Mouse (Mus musculus): ENCODE results near the gene Notum.

The Notum gene

DNA sequence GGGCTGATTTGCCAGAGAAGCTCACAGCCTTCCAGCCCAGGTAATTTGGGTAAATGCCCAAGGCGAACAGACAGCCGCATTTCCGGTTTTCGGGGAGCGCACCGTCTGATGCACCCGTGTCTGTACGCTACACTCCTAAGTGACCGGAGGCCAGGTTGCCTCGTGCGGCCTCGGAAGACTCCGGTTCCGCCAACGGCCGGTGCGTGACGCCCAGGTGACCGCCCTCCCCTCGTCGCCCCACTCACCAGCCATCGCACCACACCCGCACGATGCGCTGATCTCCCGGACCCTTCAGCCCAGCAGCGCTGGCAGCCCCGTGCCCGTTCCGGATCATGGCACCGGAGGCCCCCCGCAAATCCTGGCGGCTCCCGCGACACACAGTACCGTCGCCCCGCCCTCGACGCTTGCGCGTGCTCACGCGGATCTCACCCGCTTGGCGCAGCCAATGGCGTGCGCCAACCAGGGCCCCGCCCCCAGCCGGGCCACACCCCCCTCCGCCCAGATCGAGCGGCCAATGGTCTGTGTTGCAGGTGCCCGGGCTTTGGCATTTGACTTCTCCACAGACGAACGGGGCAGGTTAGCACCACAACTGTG, 43.4 kb downstream of the Notum start, which contains the start of gene Pcyt2:
Gene Pcyt2 (minus strand): TSS at position 418 of the 594 bp plus-strand sequence.
- DNase-seq (ENCODE audit: low spot score in 2 of 2) = peak; percentile 88 to 91

DNA sequence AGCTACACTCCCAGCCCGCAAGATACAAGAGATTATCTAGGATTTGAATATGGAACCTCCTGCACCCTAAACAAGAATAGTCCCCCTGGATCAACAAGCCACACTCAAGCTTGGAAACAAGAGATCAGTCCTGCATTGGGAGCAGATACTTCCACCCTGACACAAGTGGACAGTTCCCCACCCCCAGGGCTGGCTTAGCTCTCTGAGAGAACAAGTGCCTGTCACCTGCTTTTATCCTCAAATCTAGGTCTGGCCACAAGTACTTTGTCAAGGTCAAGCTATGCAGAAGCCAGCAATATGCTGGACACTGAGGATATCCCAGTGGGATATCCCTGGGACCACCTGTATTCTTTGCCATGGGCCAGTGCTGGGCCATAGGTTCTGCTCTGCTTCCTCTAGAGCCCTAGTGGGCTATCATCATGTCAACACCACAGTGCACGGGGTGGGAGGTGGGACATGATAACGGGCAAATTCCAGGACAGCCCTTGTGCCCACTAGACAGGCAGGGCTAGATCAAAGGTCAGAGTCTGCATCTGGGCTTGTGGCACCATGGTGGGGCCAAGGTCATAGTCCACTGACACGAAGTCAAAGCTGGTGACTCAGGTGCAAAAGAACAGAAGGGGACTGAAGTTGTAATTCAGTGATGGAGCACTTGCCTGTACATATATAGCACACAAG, 44.2 kb downstream of the Notum start:
- DNase-seq (ENCODE audit: low spot score in 2 of 2) = no peak

- no peak for DNase-seq (ENCODE audit: low spot score in 2 of 2)
Measured at GRCm38 (mm10) chr11:120615606-120616203, 45.3 kb downstream of the Notum start.

DNA sequence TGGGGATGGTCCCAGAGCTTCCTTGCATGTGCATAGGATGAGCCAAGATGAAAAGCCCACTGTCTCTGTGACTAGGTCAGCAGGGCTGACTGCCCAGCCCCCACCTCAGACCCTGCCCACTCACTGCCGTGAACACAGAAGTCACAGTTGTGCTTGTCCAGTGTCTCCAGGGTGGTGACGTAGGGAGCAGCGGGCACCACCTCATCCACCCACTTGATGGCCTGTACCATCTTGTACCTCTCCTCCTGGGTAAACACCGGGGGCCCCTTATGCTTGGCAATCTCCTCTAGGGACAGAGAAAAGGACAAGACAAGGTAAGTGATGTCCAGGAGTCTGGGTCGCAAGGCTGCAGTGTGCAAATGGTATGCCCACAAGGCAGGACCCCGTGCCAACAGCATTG, 45.8 kb downstream of the Notum start:
- DNase-seq (ENCODE audit: low spot score in 2 of 2) = no peak

DNA sequence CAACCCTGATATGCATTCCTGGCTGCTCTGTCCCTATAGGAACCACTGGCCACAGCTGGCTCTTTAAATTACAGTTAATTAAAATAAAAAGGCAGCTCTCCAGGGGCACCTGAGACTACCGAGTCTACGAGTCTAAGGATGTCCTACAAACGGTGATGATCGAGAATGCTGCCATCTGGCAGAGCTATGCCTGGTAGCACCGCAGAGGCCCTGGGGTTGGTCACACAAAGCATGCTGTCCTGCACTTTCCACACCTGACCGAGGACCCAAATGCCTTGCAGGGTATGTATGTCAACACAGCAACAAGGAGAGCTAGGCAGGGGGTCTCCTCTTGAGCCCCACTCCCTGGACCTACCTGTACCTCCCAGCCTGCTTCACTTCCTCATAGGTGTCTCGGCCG, 47.0 kb downstream of the Notum start:
- DNase-seq (ENCODE audit: low spot score in 2 of 2) = no peak

DNA sequence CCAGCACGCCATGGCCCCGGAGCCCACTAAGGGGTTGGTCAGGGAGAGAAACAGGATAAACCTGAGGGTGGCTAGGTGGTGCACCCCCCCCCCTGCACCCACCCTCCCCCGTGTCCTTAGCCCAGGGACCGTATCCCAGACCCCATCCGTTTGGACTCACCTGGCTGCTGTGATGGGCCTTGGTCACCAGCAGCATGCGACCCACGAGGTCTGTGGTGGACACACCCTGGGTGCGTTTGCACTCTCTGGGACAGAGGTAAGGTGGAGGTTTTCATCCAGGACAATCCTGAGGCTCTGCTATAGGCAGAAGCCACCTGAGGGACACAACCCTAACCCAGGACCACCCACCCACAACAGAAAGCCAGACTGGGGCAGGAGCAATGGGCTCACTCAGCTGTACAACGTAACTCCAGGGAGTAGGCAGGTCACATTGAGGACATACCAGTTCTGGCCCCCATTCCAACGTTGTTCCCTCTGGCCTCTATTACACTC, 47.4 kb downstream of the Notum start:
- no peak for DNase-seq (ENCODE audit: low spot score in 2 of 2)

- peak in 1 of 2 experiments; percentile 68 for DNase-seq (ENCODE audit: low spot score in 2 of 2)
Measured at GRCm38 (mm10) chr11:120612763-120613162, 48.2 kb downstream of the Notum start.

GRCm38 (mm10) chr11:120610477-120611046, 50.4 kb downstream of the Notum start:
- DNase-seq (ENCODE audit: low spot score in 2 of 2) = no peak

GRCm38 (mm10) chr11:120609250-120609649, 51.7 kb downstream of the Notum start:
- no peak for DNase-seq (ENCODE audit: low spot score in 2 of 2)

GRCm38 (mm10) chr11:120608241-120609034, 52.5 kb downstream of the Notum start, which contains the start of gene Npb:
Gene Npb (plus strand): TSS chr11:120608477.
- no peak for DNase-seq (ENCODE audit: low spot score in 2 of 2)

- DNase-seq (ENCODE audit: low spot score in 2 of 2) = no peak
Measured at GRCm38 (mm10) chr11:120606764-120607163, 54.2 kb downstream of the Notum start.

DNA sequence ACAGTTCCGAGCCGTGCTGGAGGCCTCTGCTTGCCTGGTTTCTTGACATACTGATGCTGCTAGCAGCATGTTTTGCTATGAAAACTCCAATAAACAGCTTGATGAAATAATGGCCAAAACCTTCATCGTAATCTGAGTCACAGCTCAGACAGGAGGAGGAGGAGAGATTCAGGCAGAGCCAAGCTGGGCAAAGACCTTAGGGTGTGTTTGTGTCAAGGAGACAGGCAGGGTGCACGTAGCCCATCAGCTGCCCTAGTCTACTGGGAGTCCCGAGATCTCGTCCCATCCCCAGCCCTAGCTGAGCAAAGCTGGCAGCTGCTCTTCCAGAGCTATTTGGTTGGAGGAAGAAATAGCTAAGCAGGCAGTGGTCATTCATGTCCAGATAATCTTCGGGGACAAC, 55.3 kb downstream of the Notum start:
- no peak for DNase-seq (ENCODE audit: low spot score in 2 of 2)

All from urinary bladder, postnatal 36 days (tissue).